Mouse (Mus musculus) thymus, adult 2 months (tissue): ENCODE measurements around the gene Rmdn3.

Source experiments
- CTCF ChIP-seq: fragments of 200-500 bp; IDR thresholded peaks from 2 replicates; pipeline ENCODE4 v1.5.1; 2012; ENCODE audit warnings: mild to moderate bottlenecking, control low read depth, low read length, moderate library complexity, borderline replicate concordance; ENCODE audit not compliant: control insufficient read depth, poor library complexity, insufficient read depth; ENCODE audit errors: extremely low read depth
- POLR2A ChIP-seq: fragments of 200-500 bp; IDR thresholded peaks from 2 replicates; pipeline ENCODE4 v1.6.1; 2012; ENCODE audit warnings: mild to moderate bottlenecking, low read length, control low read depth, moderate library complexity; ENCODE audit not compliant: control insufficient read depth, poor library complexity, insufficient read depth; ENCODE audit errors: extremely low read depth

- TF ChIP-seq CTCF: no peak
- no peak for TF ChIP-seq POLR2A
These were observed 48.3 kb downstream of the Rmdn3 start for GRCm38 (mm10) chr2:119108554-119108953.
